Mouse (Mus musculus) ZHBTc4 (cell line): ENCODE results near the gene Dab1.

Experiments
- DNase-seq: peaks from one replicate; pipeline ENCODE4 v3.0.0-alpha.2; 2011; ENCODE audit warnings: low read depth, low spot score

The Dab1 gene

GRCm38 (mm10) chr4:104249462-104249861, 630.3 kb downstream of the Dab1 start:
- no peak for DNase-seq

GRCm38 (mm10) chr4:104257776-104258175, 638.6 kb downstream of the Dab1 start:
- DNase-seq, result no peak

DNA sequence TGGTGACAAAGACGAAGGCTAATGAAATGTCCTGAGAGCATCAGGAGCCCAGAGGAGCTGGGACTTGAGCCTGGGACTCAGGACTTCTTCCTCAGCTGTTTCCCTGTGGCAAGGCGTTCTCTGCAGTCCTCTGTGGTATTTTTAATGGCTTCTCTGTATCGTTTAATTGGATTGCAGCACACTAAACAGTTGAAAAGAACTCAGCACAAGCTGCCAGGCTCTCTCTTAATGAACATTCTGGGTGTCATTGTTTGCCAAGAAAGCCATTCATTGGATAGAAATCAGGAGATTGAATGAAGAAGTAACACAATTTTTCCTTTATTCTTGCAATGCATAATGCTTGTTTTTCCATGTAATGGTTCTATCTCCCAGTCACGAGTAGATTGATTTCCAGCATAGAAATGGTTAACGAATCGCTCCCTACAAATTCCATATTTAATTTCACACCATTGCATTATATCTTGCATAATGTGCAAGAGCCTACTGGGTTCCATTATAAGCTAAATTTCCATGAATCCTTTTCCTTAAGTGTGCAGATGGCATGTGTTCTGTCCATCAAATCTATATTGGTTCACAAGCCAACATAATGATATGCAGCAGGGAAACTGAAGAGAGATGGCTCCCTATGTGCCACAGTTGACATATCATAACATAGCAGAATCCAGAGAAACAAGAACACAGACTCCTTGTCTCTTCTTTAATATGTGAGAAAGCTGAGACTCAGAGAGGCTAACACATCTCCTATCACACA, 650.4 kb downstream of the Dab1 start:
- DNase-seq, result no peak

- DNase-seq, result no peak
These were observed 651.0 kb downstream of the Dab1 start for GRCm38 (mm10) chr4:104270173-104270557.

GRCm38 (mm10) chr4:104275260-104275659, 656.1 kb downstream of the Dab1 start:
- no peak for DNase-seq

- no peak for DNase-seq
These were observed 657.8 kb downstream of the Dab1 start for GRCm38 (mm10) chr4:104276916-104277315.

DNA sequence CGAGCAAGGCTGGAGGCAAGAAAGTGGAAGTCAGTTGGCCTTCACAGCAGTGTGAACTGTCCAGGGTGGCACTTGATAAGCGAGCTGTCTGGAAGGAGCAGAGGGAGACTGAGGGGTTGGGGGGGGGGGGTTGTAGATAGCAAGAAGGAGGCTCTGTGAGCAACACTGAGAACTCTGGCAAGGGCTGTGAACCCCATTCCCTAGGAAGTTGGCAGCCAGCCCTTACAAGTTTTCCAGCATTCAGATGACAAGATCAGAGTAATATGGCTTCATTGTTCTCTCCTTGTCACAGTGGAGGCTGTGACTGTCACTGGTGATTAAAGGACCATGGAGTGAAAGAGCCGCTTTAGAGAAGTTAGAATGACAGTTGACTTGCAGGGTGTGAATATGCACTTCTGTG, 662.4 kb downstream of the Dab1 start:
- DNase-seq, result no peak

GRCm38 (mm10) chr4:104283906-104284305, 664.7 kb downstream of the Dab1 start:
- no peak for DNase-seq

DNA sequence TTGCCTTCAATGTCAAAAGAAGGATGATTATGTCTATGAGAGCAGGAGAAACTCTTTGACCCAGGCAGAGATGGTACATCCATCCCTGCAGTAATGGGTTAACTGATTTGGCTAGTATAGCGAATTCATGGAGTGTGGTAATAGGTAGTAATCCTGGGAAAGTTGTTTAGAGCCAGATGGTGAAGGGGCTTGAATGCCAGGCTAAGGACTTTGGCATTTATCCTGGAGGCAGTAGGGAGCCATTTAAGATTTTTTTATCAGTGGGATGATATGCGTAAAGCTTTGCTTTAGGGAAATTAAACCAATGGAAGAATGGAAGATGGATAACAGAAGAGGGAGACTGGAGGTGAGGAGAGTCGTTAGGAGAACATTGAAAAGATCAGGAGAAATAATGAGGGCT, 669.2 kb downstream of the Dab1 start:
- no peak for DNase-seq

GRCm38 (mm10) chr4:104301764-104302163, 682.6 kb downstream of the Dab1 start:
- DNase-seq, result no peak

DNA sequence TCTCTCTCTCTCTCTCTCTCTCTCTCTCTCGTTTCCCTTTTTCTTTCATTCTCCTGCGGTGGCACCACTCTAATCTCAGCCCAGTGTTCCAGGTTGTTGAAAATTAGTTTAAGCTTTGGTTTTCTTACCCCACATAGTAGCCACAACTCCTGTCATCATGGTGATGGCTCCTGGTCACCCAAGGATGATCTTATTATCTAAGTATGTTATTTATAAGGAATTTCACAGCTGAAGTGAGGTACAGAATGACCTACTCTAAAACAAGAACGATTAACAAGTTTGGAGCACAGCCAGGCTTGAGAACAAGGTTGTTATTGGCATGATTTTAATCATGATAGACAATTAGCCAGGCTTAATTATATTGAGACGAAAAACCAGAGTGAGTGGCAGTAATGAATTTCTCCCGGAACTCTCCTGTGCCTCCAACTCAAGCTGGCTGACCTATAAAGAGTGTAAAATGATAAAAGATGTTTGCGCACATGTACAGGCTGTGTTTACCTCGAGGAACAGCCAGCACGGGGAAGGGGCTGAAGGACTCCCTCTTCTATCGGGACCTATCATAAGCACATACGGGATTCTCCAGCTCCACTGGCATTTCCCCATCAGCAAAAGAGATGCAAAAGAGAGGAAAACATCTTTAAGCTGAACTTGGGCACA, 684.0 kb downstream of the Dab1 start:
- no peak for DNase-seq

DNA sequence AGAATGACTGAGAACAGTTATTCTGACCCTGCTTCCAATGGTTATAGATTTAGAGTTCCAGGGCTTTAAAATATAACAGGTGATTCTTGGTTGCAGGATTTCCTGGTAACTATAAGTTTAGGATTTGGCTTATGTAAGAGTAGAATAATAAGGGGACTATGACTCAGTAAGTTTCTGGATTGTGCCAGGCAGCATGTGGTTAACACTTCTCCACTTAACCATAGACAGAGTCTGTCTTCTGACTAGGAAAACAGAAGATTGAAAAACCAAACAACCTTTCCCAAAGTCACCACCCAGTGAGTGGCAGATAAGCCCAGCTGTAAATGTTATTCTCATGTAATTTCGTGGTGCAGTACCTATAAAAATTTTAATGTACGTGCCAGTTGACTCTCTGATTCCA, 688.6 kb downstream of the Dab1 start:
- DNase-seq, result no peak

DNA sequence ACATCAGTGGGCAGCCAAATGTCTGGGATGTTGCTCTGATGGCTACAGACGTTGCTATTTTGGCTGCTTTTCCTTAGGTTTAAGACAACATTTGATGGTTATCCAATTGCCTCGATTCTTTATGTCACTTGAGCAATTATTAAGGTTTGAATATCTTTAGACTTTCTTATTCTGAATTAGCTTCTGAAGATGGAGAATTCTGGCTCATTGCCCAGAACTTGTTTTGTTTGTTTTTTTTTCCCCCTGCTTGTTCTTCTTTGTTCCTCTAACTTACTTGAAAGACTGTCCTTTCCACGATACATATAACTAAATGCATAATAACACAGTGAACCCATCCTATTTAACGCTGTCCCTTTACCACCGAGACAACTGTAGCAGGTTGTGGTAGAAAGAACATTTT, 707.1 kb downstream of the Dab1 start:
- no peak for DNase-seq

DNA sequence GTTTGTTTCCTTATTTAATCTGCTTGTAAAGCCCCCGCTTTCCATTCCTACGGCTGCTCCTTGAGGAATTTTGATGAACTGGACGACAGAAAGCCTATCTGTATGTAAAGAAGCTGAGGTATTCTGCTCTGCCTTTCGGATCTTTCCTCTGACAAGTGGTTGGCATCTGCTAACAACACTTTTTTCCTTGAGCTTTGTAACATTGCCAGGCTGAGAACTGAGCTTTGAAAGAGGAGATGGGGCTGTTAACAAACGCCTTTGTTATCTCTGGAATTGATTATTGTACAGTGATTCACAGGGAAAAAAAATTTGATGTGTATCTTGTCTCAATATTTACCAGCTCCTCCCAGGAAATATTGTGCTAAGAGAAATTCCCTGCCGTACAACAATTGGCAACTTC, 712.7 kb downstream of the Dab1 start:
- DNase-seq, result no peak

DNA sequence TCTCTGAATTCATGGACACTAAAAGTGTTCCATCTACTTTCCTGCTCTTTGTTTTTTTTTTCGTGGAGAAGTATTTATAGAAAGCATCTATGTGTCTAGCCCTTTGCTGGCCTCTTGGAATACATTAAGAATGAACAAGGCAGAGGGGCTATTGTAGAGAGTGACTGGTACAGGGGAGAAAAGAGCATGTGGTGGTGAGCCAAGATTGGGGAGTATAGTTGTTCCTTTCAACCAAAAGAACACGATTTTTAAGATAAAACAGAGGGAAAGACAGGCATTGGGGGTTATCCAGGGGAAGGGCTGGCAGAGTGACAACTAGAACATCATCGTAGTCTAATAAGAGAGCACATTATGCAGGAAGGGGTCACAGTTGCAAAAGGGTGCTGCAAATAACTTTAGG, 713.2 kb downstream of the Dab1 start:
- no peak for DNase-seq

- DNase-seq, result peak; percentile 19
These were observed 718.1 kb downstream of the Dab1 start for GRCm38 (mm10) chr4:104337279-104337678.

GRCm38 (mm10) chr4:104338382-104338781, 719.2 kb downstream of the Dab1 start:
- DNase-seq, result no peak

- no peak for DNase-seq
These were observed 742.2 kb downstream of the Dab1 start for GRCm38 (mm10) chr4:104361345-104361744.

DNA sequence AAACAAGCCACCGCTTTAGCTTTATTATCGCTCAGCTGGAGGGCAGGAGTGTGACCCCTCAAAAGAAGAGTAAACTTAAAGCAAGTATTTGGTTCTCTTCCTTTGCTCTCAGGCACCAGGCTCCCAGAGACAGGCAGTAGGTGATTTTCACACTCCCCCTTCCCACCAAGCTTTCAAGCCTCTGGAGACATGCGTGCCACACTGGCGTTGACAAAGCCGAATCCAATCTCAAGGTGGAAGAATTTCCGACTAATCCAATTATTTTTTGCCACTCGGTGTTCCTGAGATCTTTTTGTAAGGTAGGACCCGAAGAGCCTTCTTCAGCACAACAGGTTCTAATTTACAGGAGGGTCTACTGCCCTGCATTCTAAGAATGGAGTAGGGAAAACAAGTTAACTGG, 747.3 kb downstream of the Dab1 start:
- no peak for DNase-seq

DNA sequence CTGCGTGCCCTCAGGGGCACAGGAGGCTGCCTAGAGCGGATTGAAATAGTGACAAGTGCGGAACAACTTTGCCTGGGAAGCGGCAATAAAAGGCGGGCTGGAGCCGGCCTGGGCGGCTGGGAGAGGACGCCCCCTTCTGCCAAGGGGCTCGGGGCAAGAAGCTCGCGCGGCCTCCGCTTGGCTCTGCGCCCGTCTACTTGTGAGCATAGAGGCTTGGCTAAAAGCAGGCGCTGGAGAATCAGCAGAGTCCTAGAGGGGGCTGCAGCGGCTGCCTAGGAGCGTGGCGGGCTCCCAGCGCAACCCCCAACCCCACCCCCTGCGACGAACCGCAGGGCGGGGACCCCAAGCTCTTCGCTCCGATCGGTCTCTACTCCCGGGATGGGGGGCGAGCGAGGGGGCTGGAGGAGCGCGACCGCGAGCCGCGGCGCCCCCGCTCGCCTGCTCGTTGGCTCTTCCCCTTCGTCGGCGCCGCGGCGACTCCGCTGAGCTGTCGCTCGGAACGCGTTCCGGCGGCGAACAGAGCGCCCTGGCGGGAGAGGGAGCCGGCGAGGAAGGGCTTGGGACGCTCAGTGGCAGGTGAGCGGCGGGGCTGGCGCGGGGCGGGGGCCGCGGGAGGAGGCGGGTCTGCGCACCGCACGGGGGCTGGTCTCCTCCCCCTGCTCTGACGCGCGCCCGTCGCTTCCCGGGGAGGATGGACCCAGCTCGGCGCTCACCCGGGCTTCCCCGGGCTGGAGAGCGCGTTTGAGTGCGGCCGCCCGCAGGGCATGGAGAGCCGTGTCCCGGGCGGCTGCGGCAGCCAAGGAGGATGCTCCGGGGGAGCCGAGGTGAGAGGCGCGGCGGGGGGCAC, 748.0 kb downstream of the Dab1 start:
- peak; percentile 86 for DNase-seq

DNA sequence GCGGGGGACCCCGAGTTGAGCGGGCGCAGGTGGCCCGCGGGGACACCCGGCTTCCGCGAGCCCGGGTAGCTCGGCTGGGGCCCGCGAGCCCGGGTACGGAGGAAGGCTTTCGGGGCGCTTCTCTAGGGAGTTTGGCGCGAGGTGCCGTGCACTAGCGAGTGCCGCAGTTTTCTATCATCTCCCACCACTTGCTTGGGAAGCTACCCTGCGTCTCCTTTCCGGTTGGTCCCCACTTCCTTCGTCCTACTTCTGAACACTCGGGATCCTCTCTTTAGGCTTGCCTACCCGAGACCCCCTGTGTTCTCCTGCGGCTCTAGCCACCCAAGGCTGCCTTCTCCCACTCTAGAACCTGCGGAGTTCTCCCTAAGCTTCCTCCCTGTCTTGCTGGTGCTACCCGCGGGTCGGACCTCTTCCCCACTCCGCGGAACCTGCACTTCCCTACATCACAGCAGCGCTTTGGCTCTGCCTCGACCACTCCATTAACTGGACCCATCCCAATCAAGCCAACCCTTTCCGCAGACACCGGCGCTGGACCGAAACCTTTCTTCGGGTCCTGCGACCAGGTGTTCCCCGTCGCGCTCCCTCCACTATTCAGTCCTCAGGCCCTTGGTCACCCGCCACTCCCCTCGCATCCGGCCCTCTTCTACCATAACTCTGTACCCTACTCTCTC, 748.7 kb downstream of the Dab1 start:
- DNase-seq, result peak; percentile 81

DNA sequence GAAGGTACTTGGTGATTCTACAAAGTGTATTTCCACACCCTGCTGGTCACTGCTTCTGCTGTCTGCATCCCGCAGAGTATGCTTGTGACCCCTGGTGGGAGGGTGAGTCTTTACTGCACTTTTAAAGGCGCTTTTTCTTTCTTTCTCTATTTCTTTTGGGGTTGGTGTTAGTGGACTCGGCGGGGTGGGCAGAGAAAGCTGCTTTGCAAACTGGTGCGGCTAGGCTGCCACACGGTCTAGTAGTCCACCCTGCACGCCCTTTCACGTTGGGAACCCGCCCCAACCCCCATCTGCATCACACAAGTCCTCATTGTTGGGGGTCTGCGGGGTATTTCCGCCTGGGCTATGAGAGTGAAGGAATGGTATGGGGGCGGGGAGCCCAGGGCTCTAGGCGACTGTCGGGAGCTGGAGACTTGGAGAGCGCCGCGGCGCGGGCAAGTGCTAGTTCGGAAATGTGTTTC, 749.4 kb downstream of the Dab1 start:
- DNase-seq, result peak; percentile 95
